Mouse (Mus musculus): Measurements from ENCODE around the gene Spats2l.

Gene Spats2l

DNA sequence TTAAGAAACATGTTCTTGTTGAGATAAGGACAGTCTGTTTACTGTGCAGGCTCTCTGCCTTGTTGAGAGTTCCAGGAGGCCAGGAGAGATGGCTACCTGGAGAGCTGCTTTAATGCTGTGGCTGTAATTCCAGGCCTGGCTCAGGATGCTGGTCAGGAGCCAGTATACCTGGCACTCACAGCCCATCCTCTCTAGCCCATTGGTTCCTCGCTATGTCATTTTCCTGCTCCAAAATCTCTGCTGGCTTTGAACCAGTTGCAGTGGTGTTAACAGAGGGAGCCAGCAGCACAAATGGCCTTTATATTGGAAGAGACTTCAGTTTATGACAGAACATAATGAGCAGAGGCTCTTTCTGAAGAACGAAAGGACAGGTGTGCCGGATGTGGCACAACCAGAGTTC, 127.5 kb downstream of the Spats2l start:
- no peak for DNase-seq

- DNase-seq = no peak
Observed at GRCm38 (mm10) chr1:57903793-57904192, 129.8 kb downstream of the Spats2l start.

DNA sequence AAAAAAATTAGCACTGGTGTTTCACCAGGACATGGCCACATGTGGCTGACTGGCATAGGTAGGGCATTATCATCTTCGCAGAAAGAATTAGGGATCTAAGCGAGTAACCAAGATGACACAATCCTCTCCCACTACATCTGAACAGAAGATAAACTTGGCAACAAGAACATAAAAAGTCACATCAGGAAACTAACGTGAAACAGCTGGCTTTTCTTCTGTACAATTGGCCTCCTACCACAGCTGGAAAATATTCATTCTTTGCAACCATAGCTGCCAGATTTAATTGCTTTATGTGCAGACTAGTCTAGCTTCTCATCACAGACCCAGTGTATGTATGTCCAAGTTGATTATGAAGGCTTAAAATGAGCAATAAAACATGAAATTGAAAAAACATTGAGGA, 131.9 kb downstream of the Spats2l start:
- no peak for DNase-seq

DNA sequence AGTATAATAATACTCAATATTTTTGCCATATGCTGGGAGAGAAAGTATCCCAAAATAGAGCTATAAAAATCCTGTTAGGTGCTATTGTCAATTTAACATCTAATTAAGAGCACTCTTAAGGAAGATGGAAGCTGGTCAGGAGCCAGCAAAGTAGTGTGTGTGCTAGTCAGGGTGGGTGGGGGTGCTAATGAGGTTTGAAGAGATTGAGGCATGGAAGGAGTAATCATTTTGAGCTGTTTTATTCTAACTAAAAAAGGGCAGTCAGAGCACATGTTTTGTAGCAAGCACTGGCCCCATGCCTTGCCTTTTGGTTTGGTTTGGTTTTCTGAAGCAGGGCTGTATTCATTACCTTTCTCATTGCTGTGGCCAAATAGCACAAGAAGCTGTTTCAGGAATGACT, 132.3 kb downstream of the Spats2l start:
- no peak for DNase-seq

- DNase-seq = no peak
Observed at GRCm38 (mm10) chr1:57911561-57911960, 137.6 kb downstream of the Spats2l start.

- DNase-seq = no peak
Observed at GRCm38 (mm10) chr1:57917342-57917741, 143.4 kb downstream of the Spats2l start.

GRCm38 (mm10) chr1:57918567-57918966, 144.6 kb downstream of the Spats2l start:
- no peak for DNase-seq

DNA sequence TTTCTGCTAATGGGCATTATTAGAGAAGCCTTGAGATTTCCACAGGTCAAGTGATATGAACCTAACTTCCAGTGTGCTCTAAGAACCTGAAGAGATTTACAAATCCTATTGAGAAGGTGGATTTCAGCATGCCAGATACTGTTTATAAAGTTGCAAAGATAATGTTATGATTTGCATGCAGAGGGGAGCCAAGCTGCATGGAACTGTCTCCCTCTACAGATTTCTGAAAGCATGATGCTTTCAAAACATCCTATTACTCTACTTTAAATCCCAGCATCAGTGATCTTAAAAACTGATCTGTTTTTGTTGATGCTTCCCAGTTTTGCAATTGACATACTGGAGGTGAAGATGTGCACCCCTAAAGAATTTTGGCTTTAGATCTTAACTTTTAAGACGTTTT, 160.3 kb downstream of the Spats2l start:
- no peak for DNase-seq

GRCm38 (mm10) chr1:57940691-57941090, 166.7 kb downstream of the Spats2l start:
- peak; percentile 62 for DNase-seq

GRCm38 (mm10) chr1:57941095-57941494, 167.1 kb downstream of the Spats2l start:
- no peak for DNase-seq

DNA sequence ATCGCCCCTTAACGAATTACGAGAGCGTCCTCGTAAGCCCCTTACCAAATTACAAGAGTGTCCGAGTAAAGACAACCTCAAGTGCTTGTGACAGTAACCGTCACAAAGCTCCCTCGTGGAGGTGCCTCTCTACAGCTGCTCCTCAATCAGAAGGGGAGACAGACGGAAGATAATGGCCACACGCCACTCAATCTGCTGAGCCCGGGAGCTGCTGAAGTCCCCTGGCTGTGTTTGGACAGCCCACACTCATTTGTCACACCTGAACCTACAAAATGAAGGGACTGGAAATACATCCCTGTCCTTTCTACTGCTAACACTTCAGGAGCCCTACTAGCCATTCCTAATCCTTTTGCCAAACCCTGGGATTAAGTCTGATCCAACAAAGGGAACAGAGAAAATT, 167.8 kb downstream of the Spats2l start:
- no peak for DNase-seq

DNA sequence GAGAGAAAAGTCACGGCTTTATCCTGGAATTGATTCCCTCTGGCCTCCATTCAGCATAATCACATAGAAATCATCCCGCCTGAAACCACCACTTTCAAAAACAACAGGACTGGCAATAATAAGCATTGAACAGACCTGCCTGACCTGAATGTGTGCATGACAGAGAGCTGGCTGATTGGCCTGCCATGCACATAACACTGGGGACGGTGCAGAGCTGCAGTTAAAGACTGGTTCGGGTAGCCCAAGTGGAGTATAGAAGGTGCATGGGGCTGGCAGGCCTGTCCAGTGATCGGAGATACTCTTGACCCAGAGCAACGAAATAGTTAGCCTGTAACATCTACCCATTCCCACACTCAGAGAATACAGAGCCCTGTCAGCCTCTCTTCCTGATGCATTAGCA, 168.3 kb downstream of the Spats2l start:
- DNase-seq = no peak

DNA sequence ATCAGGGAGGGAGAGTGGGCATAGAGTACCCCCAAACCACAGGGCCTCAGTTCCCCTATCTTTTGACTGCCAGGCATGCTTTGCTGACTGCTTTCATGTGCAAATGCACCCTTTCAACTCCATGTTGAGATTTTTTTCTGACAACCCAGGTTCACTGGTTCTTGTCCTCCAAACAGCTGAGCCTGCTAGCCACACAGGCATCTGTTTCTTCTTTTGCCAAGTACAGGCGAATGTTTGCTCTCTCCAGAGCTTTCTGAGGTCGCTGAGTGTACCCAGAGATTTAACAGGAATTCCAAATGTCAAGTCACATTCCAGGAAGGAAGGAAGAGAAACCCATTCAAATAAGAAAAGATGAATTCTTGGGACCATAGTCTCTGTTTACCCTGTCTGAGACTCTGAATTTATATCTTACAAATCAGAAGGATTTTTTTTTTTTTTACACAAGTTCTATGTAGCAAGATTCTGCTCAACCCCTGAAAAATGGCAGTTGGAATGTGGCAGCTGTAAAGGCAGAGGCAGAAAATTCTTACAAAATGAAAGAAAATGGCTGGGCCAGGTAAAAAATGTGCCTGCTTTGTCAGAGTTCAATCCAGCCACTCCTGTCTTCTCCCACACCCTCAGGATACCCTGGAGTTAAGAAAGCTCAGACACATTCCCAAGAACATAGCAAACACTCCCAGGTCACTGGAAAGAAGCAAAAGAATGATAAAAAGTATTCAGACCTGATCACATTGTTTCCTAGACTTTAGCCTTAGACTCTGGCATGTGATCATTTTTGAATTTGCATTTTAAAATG, 173.8 kb downstream of the Spats2l start:
- no peak for DNase-seq

GRCm38 (mm10) chr1:57949195-57949594, 175.2 kb downstream of the Spats2l start:
- peak; percentile 41 for DNase-seq

GRCm38 (mm10) chr1:57949716-57950115, 175.8 kb downstream of the Spats2l start:
- no peak for DNase-seq

DNA sequence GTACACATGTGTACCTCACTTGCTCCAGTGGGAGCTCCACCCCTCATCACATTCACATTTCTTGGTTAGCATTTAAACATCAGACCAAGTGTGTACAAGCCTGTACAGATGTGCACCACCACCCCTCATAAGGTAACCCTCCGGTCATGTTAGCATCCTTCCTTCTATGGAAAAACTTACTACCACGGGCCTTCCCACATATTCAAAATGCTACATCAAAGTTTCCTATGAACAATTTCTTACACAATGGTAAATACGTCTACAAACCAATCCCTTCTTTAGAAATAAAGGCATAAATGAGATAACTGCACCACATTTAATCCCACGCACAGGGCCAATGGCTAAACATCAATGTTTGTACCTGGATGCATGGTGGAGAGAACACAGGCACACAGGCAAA, 178.5 kb downstream of the Spats2l start:
- DNase-seq = no peak

DNA sequence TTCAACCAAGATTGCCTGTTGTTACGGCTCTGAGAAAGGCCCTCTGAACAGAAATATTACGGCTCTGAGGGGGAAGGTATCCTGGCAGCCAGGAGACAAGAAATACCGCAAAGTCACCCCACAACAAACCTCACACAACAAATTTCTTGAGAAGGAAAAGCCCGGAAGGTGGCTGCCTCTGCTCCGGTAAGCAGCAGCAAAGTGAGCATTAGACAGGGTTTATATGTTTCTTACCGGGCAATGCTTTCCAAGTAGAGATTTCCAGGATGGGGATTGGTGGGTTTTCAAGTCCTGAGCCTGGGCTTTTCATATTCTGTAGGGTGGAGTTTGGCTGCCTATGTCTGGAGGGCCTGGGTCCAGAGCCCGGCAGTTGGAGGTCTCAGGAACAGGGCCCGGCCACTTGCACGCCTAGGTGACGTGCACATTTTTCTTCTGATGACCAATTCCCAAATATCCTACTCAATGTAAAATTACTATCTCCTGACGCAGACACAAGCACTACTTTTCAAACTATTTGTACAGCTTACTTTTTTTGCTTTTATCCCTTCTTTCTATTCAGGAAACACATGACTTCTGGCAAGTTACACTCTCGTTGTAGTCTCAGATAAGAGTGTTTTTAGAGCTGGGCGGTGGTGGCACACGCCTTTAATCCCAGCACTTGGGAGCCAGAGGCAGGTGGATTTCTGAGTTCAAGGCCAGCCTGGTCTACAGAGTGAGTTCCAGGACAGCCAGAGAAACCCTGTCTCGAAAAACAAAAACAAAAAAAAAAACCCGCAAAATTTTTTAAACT, 179.8 kb downstream of the Spats2l start:
- DNase-seq = no peak

GRCm38 (mm10) chr1:57954376-57954765, 180.4 kb downstream of the Spats2l start:
- no peak for DNase-seq

GRCm38 (mm10) chr1:57955774-57956173, 181.8 kb downstream of the Spats2l start:
- DNase-seq = no peak

DNA sequence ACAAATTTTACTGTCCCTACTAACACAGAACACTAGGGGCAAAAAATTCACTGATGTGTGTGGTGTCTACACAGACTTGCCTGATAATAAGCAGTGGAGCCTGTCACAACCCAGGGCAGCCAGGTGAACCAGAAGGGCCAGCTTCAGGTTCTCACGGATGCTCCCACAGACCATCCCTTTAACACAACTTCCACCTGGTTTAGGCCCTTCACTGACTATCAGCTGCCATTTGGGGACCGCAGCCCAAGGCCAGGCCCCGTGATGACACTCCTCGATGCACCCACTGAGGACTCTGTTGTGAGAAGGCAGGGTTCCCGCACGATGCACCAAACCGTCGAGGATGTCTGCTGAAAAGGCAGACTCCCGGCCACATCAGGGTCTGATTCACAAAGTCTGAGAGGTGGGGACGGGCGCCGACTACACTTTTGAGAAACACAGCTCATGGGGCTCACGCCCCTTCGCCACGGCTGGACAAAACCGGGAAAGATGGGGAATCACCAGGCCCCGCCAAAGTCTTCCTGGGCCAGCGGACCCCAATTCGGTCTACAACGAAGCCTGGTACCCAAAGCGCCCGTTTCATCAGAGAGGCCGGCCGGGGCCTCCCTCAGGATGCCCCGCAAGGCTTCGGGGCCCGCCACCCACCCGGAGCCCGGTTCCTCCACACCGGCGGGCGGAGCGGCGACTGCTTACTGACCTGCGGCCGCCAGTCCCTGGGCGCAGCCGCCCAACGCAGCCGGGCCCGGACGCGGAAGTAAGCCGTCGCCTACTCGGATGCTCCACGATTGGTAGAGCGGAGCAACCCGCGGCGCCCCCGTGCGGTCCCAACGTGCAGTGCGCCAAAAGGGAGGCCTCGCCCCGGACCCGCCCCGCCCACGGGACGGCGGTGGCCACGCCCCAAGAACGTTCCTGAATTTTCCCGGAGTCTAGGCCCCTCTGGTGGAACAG, 195.6 kb downstream of the Spats2l start:
- DNase-seq = peak; percentile 94

DNA sequence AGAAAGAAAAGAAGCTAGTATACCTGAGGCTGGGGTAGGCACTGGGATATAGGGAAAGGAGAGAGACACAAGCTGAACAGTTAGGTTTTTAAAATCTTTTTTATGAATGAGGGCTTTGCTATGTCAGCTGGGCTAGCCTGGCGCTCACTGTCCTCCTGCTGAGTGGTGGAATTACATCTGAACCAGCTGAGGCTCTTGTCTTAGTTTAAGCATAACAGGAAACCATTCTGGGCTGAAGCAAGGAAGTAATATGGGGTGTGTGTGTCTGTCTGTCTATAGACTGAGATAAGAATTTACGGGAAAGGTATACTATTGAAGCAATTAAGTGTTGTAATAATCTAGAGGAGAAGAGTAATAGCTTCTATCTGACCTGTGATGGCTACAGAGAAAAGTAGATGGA, 197.6 kb downstream of the Spats2l start:
- no peak for DNase-seq

GRCm38 (mm10) chr1:57976860-57977259, 202.9 kb downstream of the Spats2l start:
- no peak for DNase-seq

DNA sequence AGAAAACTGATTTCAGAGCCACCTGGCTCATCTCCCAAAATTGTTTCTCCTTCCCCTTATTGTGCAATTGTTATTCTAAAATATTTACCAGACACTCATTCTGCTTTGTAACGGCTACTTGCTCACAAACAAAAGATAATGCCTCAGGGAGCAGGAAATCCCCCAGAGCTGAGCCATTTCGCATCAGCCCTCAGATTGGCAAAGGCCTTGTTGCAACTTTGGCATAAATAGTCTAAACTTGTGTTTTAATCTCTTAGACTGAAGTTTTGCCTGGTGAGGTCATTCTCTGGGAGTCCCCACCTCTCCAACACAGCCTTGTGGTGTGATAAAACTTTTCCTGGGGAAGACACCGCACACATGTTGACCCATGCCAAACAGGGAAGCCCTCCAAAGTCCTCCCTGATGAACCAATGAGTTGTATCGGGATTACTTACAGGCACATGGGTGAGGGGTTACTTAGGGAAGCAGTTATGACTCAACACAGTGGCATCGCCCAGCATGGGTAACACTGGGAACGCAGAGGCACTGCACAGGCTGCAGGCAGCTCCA, 215.2 kb downstream of the Spats2l start:
- DNase-seq = peak; percentile 3

Measured in retina, postnatal 1 day (tissue).